In genomic region chr16:44254698-44255097, GRCm38 (mm10) we compare ENCODE assay signal across 8 mouse cellular contexts.
DNase-seq lines count a peak whose midpoint lies in the region; ATAC-seq and TF ChIP-seq lines count a peak whose summit lies in the region.

No protein-coding gene starts in this region.

- no peaks in the 10 kb centered on the region; the same call in 1 of the 2 replicates for H3K27me3 ChIP-seq in kidney, adult 2 months (replicated peaks; ENCODE audit: control insufficient read depth, insufficient read depth, low read length)

- no peak for TF ChIP-seq CTCF in kidney, adult 2 months (conservative IDR thresholded peaks at IDR 0.05; ENCODE audit: insufficient read depth, insufficient read length, low read depth, low read length)

- 82% methylated on average over 7 of the region's 7 CpGs for WGBS in kidney, adult 2 months

- peak; percentile 68 to 72 for DNase-seq in kidney, postnatal 4 days
- no peak for DNase-seq in kidney, adult 2 months
- peak; percentile 93 for DNase-seq in cerebellum, adult 11-12 months
- peak; percentile 73 for DNase-seq in gastrocnemius, postnatal 14 days
- DNase-seq in left cerebral cortex, postnatal 25 days (ENCODE audit: low spot score in 2 of 2), result peak; percentile 27 to 73
- DNase-seq in spleen, postnatal 14 days (ENCODE audit: low spot score in 2 of 2), result no peak
- no peak for DNase-seq in retina, postnatal 1 day

- H3K36me3 ChIP-seq in kidney, adult 2 months (ENCODE audit: control insufficient read depth, insufficient read depth, low read length), result no peaks in the 10 kb centered on the region

- H3K27ac ChIP-seq in kidney, adult 2 months (ENCODE audit: insufficient read depth, low read depth, low read length), result no peak overlapping the region

- no peaks in the 10 kb centered on the region for H3K4me1 ChIP-seq in kidney, adult 2 months (ENCODE audit: control insufficient read depth, insufficient read depth, low read length)

- intact Hi-C loops in gastrocnemius, postnatal 14 days (cut with DNase I; ENCODE audit: low total_unique reads), result no loop called here
- intact Hi-C loops in left cerebral cortex, postnatal 25 days (cut with DNase I), result no loop called here

- H3K4me3 ChIP-seq in kidney, adult 2 months (ENCODE audit: insufficient read depth, low read depth, low read length), result no peak overlapping the region

- no peak for TF ChIP-seq POLR2A in kidney, adult 2 months (IDR thresholded peaks at IDR 0.05; ENCODE audit: low read depth, low read length)

- ATAC-seq in erythroblast, adult 5-6 weeks (replicated peaks; ENCODE audit: low FRiP score, poor library complexity, severe bottlenecking), result no peak

Comparison
In these comparisons a context has a peak if more than half of its experiments do, and no peak if none do; other contexts are left out.
1. DNase-seq: peak in kidney, postnatal 4 days (2 of 2), cerebellum, adult 11-12 months (single experiment), gastrocnemius, postnatal 14 days (single experiment) and left cerebral cortex, postnatal 25 days (2 of 2); none in kidney, adult 2 months (single experiment), spleen, postnatal 14 days (0 of 2) and retina, postnatal 1 day (single experiment).